Mouse (Mus musculus) limb, embryonic 14.5 days (tissue): ENCODE measurements at regions not wholly inside any gene's neighbourhood (a gene's known extent, or its start where the extent isn't known, plus 50 kb on each side); places are given as distances from the start of the nearest gene placed in this dataset.

Experiments
- ATAC-seq: fragments of 200-750 bp; cut with Nextera tagmentation; 2 replicates; pipeline ENCODE4 v1.8.0; 2017; ENCODE audit warnings: low read depth, moderate number of reproducible peaks, moderate TSS enrichment; ENCODE audit not compliant: low FRiP score
- DNase-seq: peaks from one replicate; pipeline ENCODE4 v3.0.0-alpha.2; 2015; ENCODE audit warnings: low spot score
- H3K27ac ChIP-seq: fragments of 300-500 bp; sonication (generic); replicated peaks from 2 replicates; pipeline ENCODE4 v1.5.1; 2014; ENCODE audit warnings: low read depth, mild to moderate bottlenecking, low read length, moderate library complexity, mixed read lengths
- H3K27me3 ChIP-seq: fragments of 300-500 bp; sonication (generic); 2 replicates; pipeline ENCODE4 v1.6.1; 2014; ENCODE audit warnings: low read length, mixed read lengths; ENCODE audit not compliant: control insufficient read depth, insufficient read depth
- H3K36me3 ChIP-seq: fragments of 300-500 bp; sonication (generic); 2 replicates; pipeline ENCODE4 v1.6.1; 2014; ENCODE audit warnings: mild to moderate bottlenecking, low read length, moderate library complexity, mixed read lengths; ENCODE audit not compliant: control insufficient read depth, insufficient read depth
- H3K4me1 ChIP-seq: fragments of 300-500 bp; sonication (generic); 2 replicates; pipeline ENCODE4 v1.6.1; 2014; ENCODE audit warnings: antibody characterized with exemption, low read length, mixed read lengths; ENCODE audit not compliant: control insufficient read depth, insufficient read depth
- H3K4me2 ChIP-seq: fragments of 300-500 bp; sonication (generic); replicated peaks from 2 replicates; pipeline ENCODE4 v1.6.1; 2014; ENCODE audit warnings: low read depth, mild to moderate bottlenecking, low read length, moderate library complexity; ENCODE audit not compliant: severe bottlenecking
- H3K4me3 ChIP-seq: fragments of 300-500 bp; sonication (generic); replicated peaks from 2 replicates; pipeline ENCODE4 v1.5.1; 2014; ENCODE audit warnings: low read length
- H3K9ac ChIP-seq: fragments of 300-500 bp; sonication (generic); 2 replicates; pipeline ENCODE4 v1.6.1; 2014; ENCODE audit warnings: mild to moderate bottlenecking, low read depth, low read length, moderate library complexity; ENCODE audit not compliant: severe bottlenecking
- H3K9me3 ChIP-seq: fragments of 300-500 bp; sonication (generic); 2 replicates; pipeline ENCODE4 v1.6.1; 2016; ENCODE audit warnings: low read length; ENCODE audit not compliant: control insufficient read depth
- POLR2A ChIP-seq: fragments of 200-500 bp; IDR thresholded peaks from 2 replicates; pipeline ENCODE4 v1.8.0; 2012; ENCODE audit warnings: inconsistent platforms, mild to moderate bottlenecking, moderate library complexity, borderline replicate concordance; ENCODE audit not compliant: insufficient read depth, insufficient read length; ENCODE audit errors: extremely low read depth
- WGBS: fragments of 180-500 bp; shearing (Covaris S2); extraction: QIAGEN DNeasy Blood & Tissue Kit; methylation state at CpG from one replicate; pipeline ENCODE4 v1.1.7; 2014; 5-methylcytosine and 5-hydroxymethylcytosine counted together

DNA sequence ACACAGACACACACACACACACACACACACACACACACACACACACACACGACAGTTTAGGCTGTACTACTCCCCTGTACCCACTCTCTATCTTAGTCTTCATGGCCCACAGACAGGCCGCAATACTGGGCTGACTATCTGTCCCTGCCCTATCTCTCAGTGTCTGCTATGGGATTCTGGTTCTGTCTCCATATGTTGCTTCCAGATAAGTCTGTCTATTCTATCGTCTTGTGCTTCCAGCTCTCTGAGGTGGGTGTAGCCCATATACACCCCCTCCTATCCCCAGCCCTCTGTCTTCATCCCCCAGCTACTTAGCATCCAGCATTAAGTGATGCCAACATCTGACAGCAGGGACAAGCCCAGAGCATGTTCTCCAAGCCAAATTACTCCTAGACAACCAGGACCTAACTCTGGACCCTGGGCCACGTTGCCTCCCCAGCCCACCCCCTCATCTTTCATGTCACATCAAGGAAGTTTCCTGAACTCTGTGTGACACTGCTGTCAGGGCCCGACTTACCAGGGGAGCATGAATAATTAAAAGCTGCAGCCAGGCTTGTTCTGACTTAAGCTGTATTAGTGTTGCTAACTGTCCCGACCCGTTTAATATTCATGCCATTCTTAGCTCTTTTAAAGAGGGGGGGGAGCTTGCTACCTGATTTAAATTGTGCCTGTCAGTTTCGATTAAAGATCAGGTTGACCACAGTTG, 79.6 kb upstream of the Grik3 start:
- ATAC-seq (no peak), DNase-seq (no peak)
- TF ChIP-seq POLR2A: no peak
- Histone ChIP-seq H3K27ac (no peak overlapping the region), H3K36me3 (no peaks in the 10 kb centered on the region), H3K9me3 (no peaks in the 10 kb centered on the region), H3K4me2 (no peak overlapping the region), H3K4me1 (peaks cover 7% of the 10 kb centered on the region; the same call in 1 of the 2 replicates), H3K9ac (no peak overlapping the region), H3K4me3 (no peak overlapping the region), H3K27me3 (no peaks in the 10 kb centered on the region)
- WGBS: 36% methylated on average over 8 of the region's 8 CpGs

GRCm38 (mm10) chr4:125399376-125400112, 91.0 kb upstream of the Grik3 start:
- ATAC-seq (no peak), DNase-seq (no peak)
- H3K4me1 ChIP-seq: no peaks in the 10 kb centered on the region
- H3K36me3 ChIP-seq: no peaks in the 10 kb centered on the region
- no peak overlapping the region for H3K9ac ChIP-seq
- no peaks in the 10 kb centered on the region for H3K9me3 ChIP-seq
- no peak overlapping the region for H3K4me3 ChIP-seq
- WGBS: 82% methylated on average over 13 of the region's 13 CpGs
- no peak overlapping the region for H3K4me2 ChIP-seq
- no peak overlapping the region for H3K27ac ChIP-seq
- no peak for TF ChIP-seq POLR2A
- H3K27me3 ChIP-seq: no peaks in the 10 kb centered on the region

GRCm38 (mm10) chr4:125397007-125397461, 93.5 kb upstream of the Grik3 start:
- Histone ChIP-seq H3K27me3 (no peaks in the 10 kb centered on the region), H3K27ac (no peak overlapping the region), H3K9me3 (no peaks in the 10 kb centered on the region), H3K4me1 (no peaks in the 10 kb centered on the region), H3K4me3 (no peak overlapping the region), H3K4me2 (no peak overlapping the region), H3K9ac (no peak overlapping the region), H3K36me3 (no peaks in the 10 kb centered on the region)
- ATAC-seq: no peak
- no peak for TF ChIP-seq POLR2A
- WGBS: 65% methylated on average over 12 of the region's 12 CpGs
- DNase-seq: no peak

- 57% methylated on average over 6 of the region's 6 CpGs for WGBS
- Histone ChIP-seq H3K27ac (no peak overlapping the region), H3K4me3 (no peak overlapping the region), H3K4me2 (no peak overlapping the region), H3K27me3 (no peaks in the 10 kb centered on the region), H3K9me3 (no peaks in the 10 kb centered on the region), H3K36me3 (no peaks in the 10 kb centered on the region), H3K9ac (no peak overlapping the region), H3K4me1 (no peaks in the 10 kb centered on the region)
- ATAC-seq: no peak
- DNase-seq: no peak
- TF ChIP-seq POLR2A: no peak
These were observed 99.2 kb upstream of the Grik3 start for GRCm38 (mm10) chr4:125391269-125391668.

GRCm38 (mm10) chr4:125385811-125386210, 104.7 kb upstream of the Grik3 start:
- no peak for TF ChIP-seq POLR2A
- Histone ChIP-seq H3K4me1 (no peaks in the 10 kb centered on the region), H3K9ac (no peak overlapping the region), H3K4me3 (no peak overlapping the region), H3K27me3 (no peaks in the 10 kb centered on the region), H3K27ac (no peak overlapping the region), H3K9me3 (no peaks in the 10 kb centered on the region), H3K4me2 (no peak overlapping the region), H3K36me3 (no peaks in the 10 kb centered on the region)
- no peak for ATAC-seq
- DNase-seq: no peak
- WGBS: 68% methylated on average over 4 of the region's 4 CpGs
